Mouse (Mus musculus): ENCODE measurements at regions not wholly inside any gene's neighbourhood (a gene's known extent, or its start where the extent isn't known, plus 50 kb on each side); places are given as distances from the start of the nearest gene placed in this dataset.

DNA sequence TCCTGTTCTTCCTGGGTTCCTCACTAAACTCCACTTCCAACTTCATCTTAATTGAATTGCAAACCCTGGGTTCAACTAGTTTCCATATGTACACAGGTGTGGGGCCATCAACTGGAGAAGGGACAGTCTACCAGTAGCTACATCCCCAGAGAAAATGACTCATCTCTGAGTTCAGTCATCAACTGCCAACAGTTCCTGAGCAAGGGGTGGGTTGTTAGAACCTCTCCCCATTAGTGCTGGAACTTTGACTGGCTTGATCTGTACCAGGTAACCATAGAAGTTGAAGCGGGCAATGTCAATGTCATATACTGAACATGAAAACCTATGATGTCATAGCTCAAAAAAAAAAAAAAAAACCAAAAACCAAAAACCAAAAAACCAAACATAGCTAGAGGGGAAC, 69.8 kb downstream of the Gm21750 start:
- no peak for DNase-seq

DNA sequence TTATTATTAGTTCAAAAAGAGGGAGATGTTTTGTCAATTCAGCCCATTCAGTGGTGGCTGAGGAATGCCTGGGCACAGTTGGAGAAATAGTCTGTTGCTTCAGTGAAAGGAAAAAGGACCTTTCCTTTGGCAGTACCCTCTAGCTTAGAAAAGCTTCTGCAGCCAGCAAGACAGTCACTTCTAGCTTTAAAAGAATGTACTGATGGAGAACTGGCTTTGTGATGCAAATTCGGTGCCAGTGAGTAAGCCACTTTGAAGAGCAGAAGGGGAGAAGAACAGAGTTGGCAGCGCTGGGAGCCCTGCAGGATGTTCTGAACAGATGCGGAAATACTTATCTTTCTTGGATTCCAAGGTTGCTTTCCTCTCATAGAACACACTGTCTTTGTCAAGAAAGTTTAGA, 71.1 kb downstream of the Gm21750 start:
- DNase-seq, result peak; percentile 10

DNA sequence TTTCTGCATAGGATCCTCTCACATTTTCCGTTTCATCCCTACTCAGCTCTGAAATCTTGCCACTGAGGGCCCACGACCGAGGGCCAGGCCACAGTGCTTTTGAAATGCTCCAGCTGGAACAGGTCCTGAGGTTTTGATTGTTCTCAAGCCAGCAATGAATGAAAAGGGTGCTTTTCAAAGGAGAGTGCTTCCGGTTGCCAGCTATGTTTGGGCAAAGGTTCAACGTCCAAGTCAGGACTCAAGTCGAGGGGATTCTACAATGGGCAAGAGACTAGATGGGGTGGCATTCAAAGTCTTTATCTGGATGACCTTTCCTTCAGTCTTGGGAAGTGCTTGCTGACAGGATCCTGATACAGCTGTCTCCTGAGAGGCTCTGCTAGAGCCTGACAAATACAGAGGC, 89.8 kb downstream of the Gm21750 start:
- no peak for DNase-seq

DNA sequence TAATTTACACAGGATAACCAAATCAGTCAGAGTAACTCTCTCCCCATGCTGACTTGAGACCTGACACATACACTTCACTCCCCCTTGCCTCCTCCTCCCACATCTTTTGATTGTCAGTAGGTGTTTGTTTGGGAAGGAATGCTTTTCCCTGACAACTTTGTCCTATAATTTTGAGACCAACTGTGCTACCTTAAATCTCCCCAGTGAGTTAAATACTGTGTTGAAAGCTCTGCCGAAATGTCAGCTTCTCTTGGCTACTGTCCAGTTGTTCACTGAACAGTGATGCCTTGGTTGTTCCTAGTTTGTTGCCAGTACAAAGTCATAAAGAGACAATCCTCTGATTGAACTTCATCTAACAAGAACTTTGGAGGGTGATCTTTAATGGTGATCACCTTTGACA, 99.0 kb downstream of the Gm21750 start:
- DNase-seq, result no peak

DNA sequence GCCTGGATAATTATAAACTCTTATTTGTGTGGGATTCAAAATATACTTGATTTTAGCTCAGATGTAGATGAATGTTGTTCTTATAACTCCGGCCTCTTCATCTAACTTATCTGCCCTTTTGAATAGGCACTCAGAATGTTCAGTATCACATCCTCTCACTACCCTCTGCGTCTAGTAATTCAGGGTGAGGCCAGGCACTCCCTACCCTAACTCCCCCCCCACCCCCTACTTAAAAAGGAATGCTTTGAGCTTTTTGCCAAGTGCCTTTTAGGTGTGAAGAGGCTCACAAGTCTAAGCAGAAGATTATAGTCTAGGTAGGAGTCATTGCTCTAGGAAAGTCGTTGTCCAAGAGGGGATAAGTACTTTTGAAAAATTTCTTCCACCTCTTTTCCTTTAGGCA, 111.9 kb downstream of the Gm21750 start:
- DNase-seq, result no peak

DNA sequence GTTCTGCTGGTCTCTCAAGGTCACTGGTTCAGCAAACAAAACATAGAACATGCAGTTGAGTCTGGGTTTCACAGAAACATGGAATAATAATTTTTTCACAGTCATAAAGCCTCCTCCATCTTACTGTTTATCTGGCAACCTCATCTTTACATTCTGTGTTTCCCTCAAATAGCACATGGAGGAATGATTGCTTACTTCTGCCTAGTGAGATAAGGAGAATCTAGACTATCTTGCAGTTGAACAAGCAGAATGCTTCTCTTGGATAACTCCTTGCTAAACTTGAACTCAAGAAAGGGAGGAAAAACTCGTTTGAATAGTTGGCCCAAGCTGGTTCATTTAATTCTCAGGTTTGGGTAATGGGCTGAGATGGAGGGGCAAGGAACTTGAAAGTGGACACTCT, 112.8 kb downstream of the Gm21750 start:
- no peak for DNase-seq

DNA sequence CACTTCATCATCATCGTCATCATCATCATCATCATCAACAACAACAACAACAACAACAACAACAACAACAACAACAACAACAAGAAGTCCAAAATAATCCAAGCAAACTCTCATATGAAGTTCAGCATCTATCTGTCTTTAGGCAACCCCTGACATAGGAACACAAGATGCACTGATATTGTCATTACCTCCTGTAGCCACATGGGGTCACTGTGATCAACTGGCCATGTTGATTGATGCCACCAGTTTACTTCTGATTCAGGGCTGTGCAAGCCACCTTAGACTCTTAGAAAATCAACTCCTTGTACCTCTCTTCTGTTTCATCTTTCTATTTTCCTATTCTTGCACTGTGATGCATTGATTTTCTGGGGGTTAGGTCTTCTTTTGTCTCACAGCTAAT, 115.0 kb downstream of the Gm21750 start:
- peak; percentile 21 for DNase-seq

DNA sequence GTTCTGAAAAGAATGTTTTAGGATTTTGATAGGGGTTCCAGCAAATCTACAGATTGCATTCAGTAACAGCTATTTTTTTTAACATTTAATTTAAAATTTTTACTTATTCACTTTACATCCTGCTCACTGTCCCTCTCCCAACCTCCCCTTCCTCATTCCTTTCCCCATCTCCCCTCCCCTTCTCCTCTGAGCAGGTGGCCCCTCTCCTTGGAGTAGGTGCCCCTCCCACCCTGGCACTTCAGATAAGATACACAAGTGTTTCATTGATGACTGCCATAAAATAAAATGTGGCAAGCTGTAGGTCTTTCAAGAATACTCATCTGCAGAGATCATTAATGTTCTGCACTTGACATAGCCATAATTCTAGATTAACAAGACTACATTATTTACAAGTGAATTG, 146.1 kb downstream of the Gm21750 start:
- DNase-seq, result no peak

DNA sequence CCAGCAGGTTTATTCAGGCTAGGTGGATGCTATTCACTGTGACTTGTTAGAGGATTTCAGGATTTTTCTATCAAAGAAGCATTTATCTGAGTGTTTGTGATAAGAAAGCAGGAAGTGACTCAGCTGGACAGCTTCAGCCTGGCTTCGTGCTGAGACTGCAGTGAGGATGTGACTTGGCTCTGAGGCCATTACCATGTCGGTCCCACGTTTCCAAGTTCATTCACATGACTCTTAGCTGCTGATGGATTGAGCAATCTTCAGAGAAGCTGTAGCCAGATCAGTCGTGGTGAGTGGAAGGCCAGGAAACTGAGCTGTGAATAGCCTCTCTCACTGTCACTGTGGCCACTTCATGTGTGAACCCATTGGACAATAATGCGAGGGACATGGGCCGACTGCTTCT, 177.9 kb downstream of the Gm21750 start:
- DNase-seq, result no peak

DNA sequence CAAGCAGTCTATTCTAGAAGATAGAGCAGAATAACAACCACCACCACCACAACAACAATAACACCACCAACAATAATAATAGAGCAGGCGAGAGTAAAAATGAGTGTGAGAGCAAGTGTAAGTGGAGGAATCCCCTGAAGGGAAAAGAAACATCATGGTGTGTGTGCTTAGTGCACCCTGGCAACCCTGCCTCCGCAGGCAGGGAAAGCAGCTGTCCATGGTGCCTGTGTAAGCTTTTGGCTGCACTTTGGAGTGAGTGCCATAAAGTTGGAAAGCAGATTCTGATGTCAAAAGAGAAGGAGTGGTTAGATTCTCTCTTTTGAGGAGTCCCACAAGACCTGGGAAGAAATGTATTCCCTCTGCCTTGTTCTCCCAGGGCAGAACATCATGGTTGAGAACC, 200.8 kb downstream of the Gm21750 start:
- DNase-seq, result no peak

DNA sequence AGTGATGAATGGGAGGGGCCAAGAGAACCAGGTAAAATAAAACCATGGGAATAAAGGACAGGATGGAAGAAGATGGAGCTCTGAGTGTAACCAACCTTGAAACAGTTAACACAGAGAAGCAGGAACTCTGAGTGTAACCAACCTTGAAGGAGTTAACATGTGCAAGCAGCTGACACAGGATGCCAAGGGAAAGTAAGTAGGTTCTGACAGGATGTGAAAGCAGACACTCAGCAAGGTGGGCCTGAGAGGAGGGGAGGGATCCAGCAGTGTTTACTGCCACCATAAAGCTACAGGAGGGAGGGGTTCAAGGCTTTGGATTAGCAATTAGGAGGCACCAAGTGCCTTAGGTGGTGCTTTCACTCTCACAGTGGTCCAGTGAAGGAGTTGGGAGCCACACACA, 213.3 kb downstream of the Gm21750 start:
- no peak for DNase-seq

DNA sequence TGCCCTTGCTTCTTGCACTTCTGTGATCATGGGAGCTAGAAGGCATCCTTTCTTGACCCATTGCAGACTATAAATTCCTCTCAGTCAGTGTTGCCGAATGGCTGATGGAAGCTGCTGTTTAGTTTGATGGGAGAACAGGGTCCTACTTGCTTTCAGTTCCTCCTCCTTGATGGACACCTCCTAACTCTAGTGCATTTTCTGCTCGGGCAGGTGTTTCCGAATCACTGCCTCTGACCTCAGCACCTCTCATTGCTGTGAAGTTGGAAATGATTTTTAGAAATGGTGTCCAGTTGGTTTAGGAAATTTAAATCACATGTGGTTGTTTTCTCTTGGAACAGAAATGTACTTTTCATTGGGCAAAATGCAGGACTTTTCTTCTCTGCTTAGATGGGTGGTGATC, 214.9 kb downstream of the Gm21750 start:
- DNase-seq, result no peak

DNA sequence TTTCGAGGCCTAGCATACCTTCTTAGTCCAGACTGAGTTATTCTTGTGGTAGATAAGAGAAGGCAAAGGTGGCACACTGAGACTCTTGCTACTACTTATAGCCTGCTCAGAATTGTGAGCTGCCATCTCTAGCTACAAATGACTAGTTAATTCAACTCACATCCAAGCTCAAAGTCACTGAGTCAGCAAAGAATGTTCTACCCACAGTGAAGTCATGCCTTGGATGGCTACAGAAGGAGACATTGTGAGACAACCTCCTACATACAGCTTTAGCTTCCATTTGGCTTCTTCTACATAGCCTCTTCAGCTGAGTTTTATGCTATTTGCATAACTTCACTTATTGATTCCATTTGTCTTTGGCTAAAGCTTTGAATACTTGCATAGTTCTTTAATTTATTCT, 217.2 kb downstream of the Gm21750 start:
- DNase-seq, result no peak

DNA sequence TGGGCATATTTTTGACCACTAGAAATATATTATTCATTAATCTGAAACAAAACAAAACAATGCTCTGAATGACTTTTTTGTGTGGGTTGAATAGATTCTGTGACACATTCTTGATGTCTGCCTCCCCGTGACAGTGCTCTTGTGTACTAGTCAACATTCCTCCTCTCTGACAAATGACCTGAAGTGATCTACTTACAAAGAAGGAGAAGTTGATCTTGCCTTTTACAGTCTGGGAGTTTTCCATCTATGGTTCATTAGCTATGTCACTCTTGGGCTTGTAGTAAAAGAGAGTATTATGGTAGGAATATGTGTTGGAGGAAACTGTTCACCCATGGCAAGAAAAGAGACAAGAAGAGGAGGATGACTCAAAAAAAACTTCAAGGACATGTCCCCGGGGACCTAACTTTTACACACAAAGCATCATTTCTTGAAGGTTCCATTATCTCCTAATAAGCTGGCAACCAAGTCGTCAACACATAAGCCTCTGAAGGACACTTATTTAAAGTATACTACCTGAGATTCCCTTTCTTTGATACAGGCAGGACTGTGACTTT, 217.9 kb downstream of the Gm21750 start:
- no peak for DNase-seq

DNA sequence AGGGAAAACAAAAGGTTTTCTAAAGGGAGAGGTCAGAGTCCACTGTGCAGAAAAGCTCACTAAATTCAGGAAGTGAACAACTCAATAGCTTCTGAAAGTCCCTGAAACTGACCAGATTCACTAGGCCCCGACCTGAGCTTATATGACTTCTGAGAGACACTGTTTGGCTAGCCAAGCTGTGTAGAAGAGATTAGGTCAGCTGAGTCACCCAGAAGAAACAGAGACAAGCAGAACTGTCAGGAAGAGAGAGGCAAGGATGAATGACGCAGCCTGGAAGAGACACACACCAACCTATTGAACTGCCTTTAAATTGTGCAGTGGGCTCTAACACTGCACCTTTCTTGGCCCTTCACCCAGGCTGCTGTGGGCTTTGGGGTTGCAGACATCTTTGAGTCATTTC, 230.4 kb downstream of the Gm21750 start:
- DNase-seq, result no peak

DNA sequence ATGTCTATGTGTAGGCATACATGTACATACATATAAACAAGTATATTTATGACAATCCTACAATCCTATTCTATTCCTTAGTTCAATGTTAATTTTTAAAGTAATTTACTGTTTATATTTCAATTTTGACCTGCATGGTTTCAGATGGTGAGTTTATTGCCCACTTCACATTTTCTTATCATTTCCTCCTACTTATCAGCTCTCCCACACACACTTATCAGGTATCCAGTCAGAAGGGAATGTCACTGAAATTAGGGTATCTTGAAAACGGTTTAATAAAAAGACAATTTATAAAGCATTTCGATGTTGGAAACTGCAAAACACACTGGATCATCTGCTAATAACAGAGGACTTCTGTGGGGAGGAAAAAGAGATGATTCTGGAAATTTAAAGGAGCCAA, 233.8 kb downstream of the Gm21750 start:
- DNase-seq, result no peak

DNA sequence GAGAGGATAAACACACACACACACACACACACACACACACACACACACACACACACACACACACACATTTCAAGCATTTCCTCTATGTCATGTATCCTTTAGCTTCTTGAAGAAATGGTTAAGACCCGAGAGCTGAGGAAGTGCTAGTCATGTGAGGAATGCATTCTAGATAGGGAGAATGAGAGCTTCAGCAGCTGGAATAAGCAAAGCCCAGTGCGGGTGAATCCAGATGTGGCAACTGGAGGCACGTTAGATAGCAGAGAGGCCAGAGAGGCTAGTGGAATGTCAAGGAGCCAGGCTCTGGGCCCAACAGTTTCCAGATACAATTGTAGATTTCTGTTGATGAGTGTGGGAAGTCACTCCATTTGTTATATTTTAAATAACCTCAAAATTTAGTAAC, 234.2 kb downstream of the Gm21750 start:
- DNase-seq, result no peak

DNA sequence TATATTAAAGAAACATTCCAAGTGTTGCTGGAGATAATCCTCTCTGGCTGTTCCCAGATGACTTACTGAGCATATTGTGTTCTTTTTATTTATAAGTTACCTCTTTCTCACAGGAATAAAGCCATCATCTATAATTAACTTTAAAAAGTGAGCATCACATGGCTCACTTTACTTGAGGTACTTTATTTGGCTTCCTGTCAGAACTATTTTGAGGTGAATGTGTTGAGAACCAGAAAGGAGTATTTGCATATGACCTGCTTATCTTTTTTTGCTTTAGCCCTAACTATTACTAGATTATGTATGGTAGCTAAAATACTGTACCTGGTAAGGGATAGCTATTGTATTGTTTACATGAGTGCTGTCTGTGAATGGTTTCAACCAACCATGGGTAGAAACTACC, 238.1 kb downstream of the Gm21750 start:
- no peak for DNase-seq

DNA sequence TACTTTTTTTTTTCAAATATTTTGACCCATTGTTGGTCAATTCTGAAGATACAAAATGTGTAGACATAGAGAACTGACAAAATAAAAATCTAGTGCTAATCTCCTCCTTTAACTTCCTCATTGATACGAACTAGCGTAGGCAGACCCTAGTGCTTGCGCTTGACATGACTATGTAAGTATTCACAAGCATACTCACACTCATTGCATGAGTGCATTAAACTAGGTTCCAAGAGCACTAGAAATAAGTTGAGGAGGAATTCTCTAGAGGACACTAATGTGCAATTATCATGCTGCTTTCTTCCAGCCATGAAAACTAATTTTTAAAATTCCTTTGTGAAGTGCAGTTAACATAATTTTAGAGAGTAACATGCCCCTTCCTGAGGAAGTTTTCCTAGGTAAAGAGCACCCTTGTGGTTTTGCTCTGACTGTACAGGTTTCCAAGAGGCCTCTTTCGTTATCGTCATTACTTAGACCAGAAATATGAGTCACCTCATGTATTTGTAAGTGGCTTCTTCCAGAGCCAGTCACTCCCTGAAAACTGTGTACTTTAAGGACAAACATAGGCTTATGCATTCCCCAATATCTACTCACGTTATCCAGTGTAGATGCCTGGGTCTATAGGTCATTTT, 241.2 kb downstream of the Gm21750 start:
- DNase-seq, result no peak

DNA sequence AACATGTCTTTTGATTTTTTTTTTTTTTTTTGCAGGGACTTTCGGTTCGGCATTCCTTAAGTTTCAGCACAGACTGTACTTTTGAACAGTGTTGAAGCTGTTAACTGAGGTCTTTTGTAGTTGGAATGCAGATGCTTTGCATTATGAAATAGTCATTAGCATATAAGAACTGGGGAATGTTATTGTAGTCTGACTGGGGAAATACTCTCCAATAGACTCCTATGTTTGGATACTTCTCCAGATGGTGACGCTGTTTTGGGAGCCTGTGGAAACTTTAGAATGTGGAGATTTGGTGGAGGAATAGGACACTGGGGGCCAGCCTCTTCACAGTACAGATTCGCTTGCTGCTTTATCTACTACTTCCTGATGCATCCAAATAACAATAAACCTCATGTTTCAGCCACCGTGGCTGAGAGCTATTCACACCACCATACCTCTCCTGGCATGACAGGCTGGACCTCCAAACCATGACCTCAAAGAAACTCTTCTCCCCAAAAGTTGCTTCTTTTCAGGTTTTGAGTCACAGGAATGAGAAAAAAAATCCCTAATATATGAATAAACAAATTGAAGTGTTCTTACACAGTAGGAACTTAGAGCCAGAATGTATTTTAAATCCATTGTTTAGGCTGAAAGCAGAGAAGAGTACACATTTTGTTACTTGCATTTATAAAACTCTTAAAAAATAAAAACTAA, 252.9 kb downstream of the Gm21750 start:
- DNase-seq, result no peak

DNA sequence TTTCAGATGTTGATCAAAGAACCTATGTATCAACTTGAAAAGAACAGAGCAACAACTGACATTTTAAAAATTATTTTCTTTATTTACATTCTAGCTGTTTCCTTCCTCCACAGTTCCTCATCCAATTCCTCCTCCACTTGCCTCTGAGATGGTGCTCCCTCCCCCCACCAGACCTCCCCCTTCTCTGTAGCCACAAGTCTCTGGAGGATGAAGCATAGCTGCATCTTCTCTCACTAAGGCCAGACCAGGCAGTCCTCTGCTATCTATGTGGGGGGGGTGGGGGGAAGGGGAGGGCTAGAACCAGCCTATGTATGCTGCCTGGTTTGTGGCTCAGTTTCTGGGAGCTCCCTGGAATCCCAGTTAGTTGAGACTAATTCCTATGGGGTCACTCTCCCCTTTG, 255.0 kb downstream of the Gm21750 start:
- no peak for DNase-seq

DNA sequence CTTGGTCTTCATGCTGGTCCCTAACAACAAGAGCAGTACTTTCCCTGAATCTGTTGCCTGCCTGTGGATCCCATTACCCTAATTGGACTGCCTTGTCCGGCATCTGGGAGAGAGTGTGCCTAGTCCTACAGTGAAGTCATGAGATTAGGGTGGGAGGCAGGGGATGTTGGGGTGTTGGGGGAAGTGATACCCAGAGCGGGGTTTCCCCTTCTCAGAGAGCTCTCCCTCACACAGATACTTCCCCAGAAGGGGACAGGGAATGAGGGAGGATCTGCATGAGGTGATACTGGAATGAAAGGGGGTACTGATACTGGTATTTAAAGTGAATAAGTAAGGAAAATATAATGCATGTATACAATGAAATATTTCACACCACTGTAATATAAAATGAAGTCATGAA, 270.1 kb downstream of the Gm21750 start:
- DNase-seq, result no peak

DNA sequence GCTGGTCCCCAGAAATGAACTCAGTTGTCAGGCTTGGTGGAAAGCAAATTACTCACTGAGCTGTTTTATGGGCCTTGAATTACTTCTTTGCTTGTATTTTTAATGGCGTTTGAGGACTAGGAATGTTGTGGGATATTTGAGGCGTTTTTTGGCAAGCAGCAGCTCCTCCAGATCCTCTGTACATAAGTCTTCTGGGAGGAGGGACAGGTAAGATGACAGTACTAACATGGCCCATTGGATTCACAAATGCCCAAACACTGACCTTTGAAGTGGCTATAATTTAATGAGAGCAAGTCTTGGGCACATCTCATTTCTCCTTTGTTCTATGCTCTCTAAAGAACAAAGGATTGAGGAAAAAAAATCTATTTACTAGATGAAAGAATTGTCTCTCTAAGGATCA, 286.3 kb downstream of the Gm21750 start:
- no peak for DNase-seq

DNA sequence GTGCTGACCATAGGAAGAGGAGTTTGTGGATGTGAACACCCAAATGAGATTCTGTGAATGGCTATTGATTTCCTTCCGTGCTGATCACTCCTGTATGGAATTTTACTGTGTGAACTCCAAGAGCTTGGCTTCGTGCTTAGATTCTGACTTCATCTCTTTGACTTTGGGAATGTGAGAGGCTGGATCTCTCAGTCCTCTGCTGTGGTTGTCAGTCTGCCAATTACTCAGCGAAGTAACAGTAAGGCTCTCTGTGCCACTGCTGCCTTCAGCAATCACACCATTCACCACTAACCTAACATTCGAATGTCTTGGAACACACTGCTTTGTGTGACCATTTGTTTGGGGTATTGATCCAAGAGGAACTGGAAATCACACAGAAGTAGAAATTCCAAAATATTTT, 291.5 kb downstream of the Gm21750 start:
- no peak for DNase-seq

DNA sequence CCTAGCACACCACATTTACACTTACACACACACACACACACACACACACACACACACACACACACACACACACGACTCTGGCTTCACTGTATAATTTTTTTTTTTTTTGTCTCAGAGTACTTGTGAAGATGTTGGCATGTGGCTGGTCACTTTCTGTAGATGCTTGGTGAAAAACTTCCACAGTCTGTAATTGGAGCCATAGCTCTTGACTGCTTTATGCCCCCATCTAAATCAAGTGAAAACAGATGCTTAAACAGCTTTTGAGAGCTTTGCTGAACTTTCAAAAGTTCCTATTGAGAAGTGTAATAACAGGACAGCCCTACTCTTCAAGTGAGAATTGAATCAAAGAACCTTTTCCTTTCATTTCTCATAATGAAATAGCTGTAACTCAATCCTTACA, 317.7 kb downstream of the Gm21750 start:
- DNase-seq, result no peak
